Mouse (Mus musculus) G1E (cell line): ENCODE measurements around the gene Rab5c.
A peak's percentile ranks its signal among the peaks of the same experiment; 100 is the strongest.

Experiments
- CTCF ChIP-seq: IDR thresholded peaks from 2 replicates; pipeline ENCODE4 v1.5.1; 2012; ENCODE audit warnings: low read depth, low read length, inconsistent platforms, mixed read lengths
- GATA1 ChIP-seq: IDR thresholded peaks from 2 replicates; pipeline ENCODE4 v1.6.1; 2012; ENCODE audit warnings: borderline replicate concordance, low read length, inconsistent platforms, mixed read lengths
- GATA2 ChIP-seq: IDR thresholded peaks from 2 replicates; pipeline ENCODE4 v1.6.1; 2012; ENCODE audit warnings: low read depth, low read length, inconsistent platforms, borderline replicate concordance
- POLR2AphosphoS5 ChIP-seq: IDR thresholded peaks from 2 replicates; pipeline ENCODE4 v1.6.1; 2012; ENCODE audit warnings: low read depth, low read length, inconsistent platforms; ENCODE audit not compliant: insufficient replicate concordance

DNA sequence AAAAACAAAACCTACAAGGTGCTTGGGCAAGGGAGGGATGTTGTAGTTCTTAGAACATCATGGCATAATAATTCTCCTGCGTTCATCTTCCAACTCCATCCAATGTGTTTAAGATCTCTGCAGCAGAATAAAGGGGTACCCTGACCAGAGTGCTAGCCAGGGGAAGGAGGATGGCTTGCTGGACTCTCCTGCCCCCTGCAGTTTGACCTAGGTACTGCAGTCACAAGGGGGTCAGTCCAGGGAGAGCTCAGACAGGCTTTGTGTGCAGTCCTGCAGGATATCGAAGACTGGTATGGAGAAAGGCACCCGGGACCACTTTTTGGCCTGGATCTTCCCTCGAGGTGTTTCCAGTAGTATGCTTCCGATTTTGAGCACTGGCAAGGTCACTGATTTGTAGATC is 43.1 kb downstream of the Rab5c start:
- TF ChIP-seq POLR2AphosphoS5 (no peak), CTCF (peak; percentile 91), GATA2 (no peak), GATA1 (no peak)
